Mouse (Mus musculus) embryonic fibroblast, embryonic 13.5 days (primary cell): ENCODE measurements around the gene Upb1.

Experiments
- CTCF ChIP-seq: IDR thresholded peaks from 2 replicates; pipeline ENCODE4 v1.5.1; 2011; ENCODE audit warnings: mild to moderate bottlenecking, control low read depth, low read length, moderate library complexity, borderline replicate concordance; ENCODE audit not compliant: insufficient read depth
- POLR2A ChIP-seq: IDR thresholded peaks from 2 replicates; pipeline ENCODE4 v1.6.1; 2011; ENCODE audit warnings: low read depth, mild to moderate bottlenecking, control low read depth, low read length, moderate library complexity

- TF ChIP-seq POLR2A, result no peak
- TF ChIP-seq CTCF, result no peak
Observed at GRCm38 (mm10) chr10:75474571-75474970, 73.7 kb downstream of the Upb1 start.
